Mouse (Mus musculus): Measurements from ENCODE around the gene Gm6034. TPM values are rescaled to one million over a fixed set of nuclear protein-coding genes. Genes with fewer than 3 reads are reported as not detected.
"Not testable (repeated sequence)": the region's sequence is repeated elsewhere in the genome, so short reads cannot be mapped to it uniquely, and the experiment has no call there.

Gene Gm6034
- polyA plus RNA-seq, 1 experiment from 2014 or later: not detected

- WGBS: 95% methylated on average over 7 of the region's 7 CpGs
- H3K27me3 ChIP-seq (ENCODE audit: low read depth, poor library complexity, severe bottlenecking); DNase-seq (ENCODE audit: low spot score); H3K4me3 ChIP-seq; H3K4me1 ChIP-seq; H3K9me3 ChIP-seq (replicated peaks); H3K27ac ChIP-seq: not testable (repeated sequence)
- peaks cover 10% of the 10 kb centered on the region for H3K36me3 ChIP-seq
Observed at GRCm38 (mm10) chr17:36004409-36004808, 38.4 kb upstream of the Gm6034 start.

- no peaks in the 10 kb centered on the region for H3K27me3 ChIP-seq (ENCODE audit: low read depth, poor library complexity, severe bottlenecking)
- no peak overlapping the region for H3K4me3 ChIP-seq
- H3K9me3 ChIP-seq (replicated peaks): no peaks in the 10 kb centered on the region
- DNase-seq (ENCODE audit: low spot score): no peak
- H3K27ac ChIP-seq: no peak overlapping the region
- peaks cover 17% of the 10 kb centered on the region for H3K36me3 ChIP-seq
- 94% methylated on average over 5 of the region's 5 CpGs for WGBS
- H3K4me1 ChIP-seq: no peaks in the 10 kb centered on the region
Observed at GRCm38 (mm10) chr17:36014977-36015376, 27.8 kb upstream of the Gm6034 start.

GRCm38 (mm10) chr17:36017046-36017445 lies 25.7 kb upstream of the Gm6034 start:
- Histone ChIP-seq H3K27me3 (ENCODE audit: low read depth, poor library complexity, severe bottlenecking) (no peaks in the 10 kb centered on the region), H3K36me3 (peaks cover 17% of the 10 kb centered on the region), H3K4me1 (peaks cover 4% of the 10 kb centered on the region), H3K9me3 (replicated peaks) (no peaks in the 10 kb centered on the region), H3K27ac (no peak overlapping the region), H3K4me3 (no peak overlapping the region)
- no peak for DNase-seq (ENCODE audit: low spot score)
- WGBS: 91% methylated on average over 5 of the region's 5 CpGs

DNA sequence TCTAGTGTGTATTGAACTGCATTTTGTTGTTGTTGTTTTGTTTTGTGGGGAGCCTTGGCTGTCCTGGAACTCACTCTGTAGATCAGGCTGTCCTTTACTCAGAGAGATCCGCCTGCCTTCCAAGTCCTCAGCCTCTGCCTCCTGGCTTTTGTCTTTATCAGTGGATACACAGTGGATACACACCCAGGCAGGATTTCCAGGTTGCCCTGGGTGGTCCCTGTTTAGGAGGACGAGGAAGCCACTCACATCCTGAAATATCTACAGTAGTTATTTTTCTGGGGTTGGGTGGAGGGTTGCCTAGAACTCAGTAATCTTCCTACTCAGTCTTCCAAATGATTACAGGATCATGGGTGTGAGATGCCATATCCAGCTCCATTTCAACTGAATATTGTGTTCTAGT lies 23.8 kb upstream of the Gm6034 start:
- Histone ChIP-seq H3K9me3 (replicated peaks) (no peaks in the 10 kb centered on the region), H3K27me3 (ENCODE audit: low read depth, poor library complexity, severe bottlenecking) (no peaks in the 10 kb centered on the region), H3K4me1 (peaks cover 4% of the 10 kb centered on the region), H3K4me3 (no peak overlapping the region), H3K27ac (no peak overlapping the region), H3K36me3 (peaks cover 17% of the 10 kb centered on the region)
- DNase-seq (ENCODE audit: low spot score): no peak
- 76% methylated on average over 2 of the region's 2 CpGs for WGBS

- Histone ChIP-seq H3K27me3 (ENCODE audit: low read depth, poor library complexity, severe bottlenecking) (no peaks in the 10 kb centered on the region), H3K4me3 (no peak overlapping the region), H3K27ac (no peak overlapping the region), H3K4me1 (peaks cover 4% of the 10 kb centered on the region), H3K36me3 (peaks cover 12% of the 10 kb centered on the region), H3K9me3 (replicated peaks) (no peaks in the 10 kb centered on the region)
- 80% methylated on average over 3 of the region's 3 CpGs for WGBS
- no peak for DNase-seq (ENCODE audit: low spot score)
Observed at GRCm38 (mm10) chr17:36019519-36019918, 23.2 kb upstream of the Gm6034 start.

DNA sequence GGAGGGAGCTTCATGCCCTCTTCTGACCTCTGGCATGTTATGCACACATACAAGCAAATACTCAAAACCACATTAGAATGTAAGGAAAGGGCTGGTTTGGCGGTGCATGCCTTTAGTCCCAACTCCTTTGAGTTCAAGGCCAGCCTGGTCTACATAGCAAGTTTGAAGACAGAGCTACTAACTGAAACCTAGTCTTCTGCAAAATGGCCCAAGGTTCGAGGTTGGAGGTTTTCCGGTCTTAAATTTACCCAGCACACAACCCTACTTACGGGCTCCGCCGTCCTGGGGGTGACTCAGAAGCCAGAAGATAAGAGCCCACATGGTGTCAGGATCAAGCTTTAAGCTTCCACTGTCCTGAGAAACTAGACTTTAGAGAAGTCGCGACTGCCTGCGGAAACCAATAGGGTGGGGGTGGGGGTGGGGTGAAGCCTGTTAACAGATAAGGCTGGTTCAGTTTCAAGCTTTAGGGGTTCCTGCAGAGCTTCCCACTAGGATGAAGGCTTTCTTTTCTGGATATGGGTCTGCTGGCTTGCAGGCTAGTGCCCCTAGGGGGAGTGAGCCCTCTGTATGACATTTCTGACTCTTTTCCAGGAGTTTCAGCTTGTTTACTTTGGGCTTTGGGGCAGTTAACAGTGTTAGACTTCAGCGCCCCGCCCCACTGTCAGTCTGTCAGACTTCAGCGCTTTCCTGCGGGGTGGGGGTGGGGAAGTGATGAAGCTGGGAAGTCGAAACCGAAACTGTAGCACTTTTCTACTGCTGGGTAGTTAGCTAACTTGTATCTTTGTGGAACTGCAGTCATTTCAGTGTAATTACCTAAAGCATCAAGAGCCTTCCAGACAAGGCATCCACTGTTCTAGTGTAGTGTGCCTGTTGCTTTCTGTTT lies 22.3 kb upstream of the Gm6034 start, which contains the start of gene H2-T24:
Gene H2-T24 (minus strand): TSS at position 370 of the 883 bp plus-strand sequence.
- Histone ChIP-seq H3K4me1 (peaks cover 4% of the 10 kb centered on the region), H3K36me3 (peaks cover 3% of the 10 kb centered on the region; the same call in 1 of the 2 replicates), H3K27ac (no peak within 1 kb of the TSS), H3K4me3 (no peak within 1 kb of the TSS; the same call in 1 of the 2 replicates), H3K9me3 (replicated peaks) (no peaks in the 10 kb centered on the region), H3K27me3 (ENCODE audit: low read depth, poor library complexity, severe bottlenecking) (no peaks in the 10 kb centered on the region)
- peak; percentile 38 for DNase-seq (ENCODE audit: low spot score)
- WGBS: 41% methylated on average over 15 of the region's 15 CpGs

- 92% methylated on average over 1 of the region's 1 CpGs for WGBS
- no peak for DNase-seq (ENCODE audit: low spot score)
- Histone ChIP-seq H3K9me3 (replicated peaks) (no peaks in the 10 kb centered on the region), H3K4me3 (no peak overlapping the region), H3K27ac (no peak overlapping the region), H3K4me1 (peaks cover 4% of the 10 kb centered on the region), H3K27me3 (ENCODE audit: low read depth, poor library complexity, severe bottlenecking) (no peaks in the 10 kb centered on the region), H3K36me3 (no peaks in the 10 kb centered on the region)
Observed at GRCm38 (mm10) chr17:36021309-36021708, 21.5 kb upstream of the Gm6034 start.

GRCm38 (mm10) chr17:36022098-36022497 lies 20.7 kb upstream of the Gm6034 start:
- no peak for DNase-seq (ENCODE audit: low spot score)
- Histone ChIP-seq H3K27me3 (ENCODE audit: low read depth, poor library complexity, severe bottlenecking) (no peaks in the 10 kb centered on the region), H3K4me3 (no peak overlapping the region), H3K36me3 (no peaks in the 10 kb centered on the region), H3K9me3 (replicated peaks) (no peaks in the 10 kb centered on the region), H3K27ac (no peak overlapping the region), H3K4me1 (peaks cover 4% of the 10 kb centered on the region)
- WGBS: 94% methylated on average over 9 of the region's 9 CpGs

GRCm38 (mm10) chr17:36022922-36023321 lies 19.8 kb upstream of the Gm6034 start:
- WGBS: 88% methylated on average over 6 of the region's 6 CpGs

GRCm38 (mm10) chr17:36023710-36024654 lies 18.8 kb upstream of the Gm6034 start:
- WGBS: 75% methylated on average over 9 of the region's 9 CpGs
- Histone ChIP-seq H3K36me3 (no peaks in the 10 kb centered on the region), H3K27ac (no peak overlapping the region), H3K4me3 (no peak overlapping the region), H3K4me1 (peaks cover 4% of the 10 kb centered on the region), H3K27me3 (ENCODE audit: low read depth, poor library complexity, severe bottlenecking) (no peaks in the 10 kb centered on the region), H3K9me3 (replicated peaks) (no peaks in the 10 kb centered on the region)
- DNase-seq (ENCODE audit: low spot score): no peak

More at GRCm38 (mm10) chr17:36022922-36023321, 19.8 kb upstream of the Gm6034 start:
- Histone ChIP-seq H3K4me3 (no peak overlapping the region), H3K36me3 (no peaks in the 10 kb centered on the region), H3K4me1 (peaks cover 4% of the 10 kb centered on the region), H3K27ac (no peak overlapping the region), H3K9me3 (replicated peaks) (no peaks in the 10 kb centered on the region), H3K27me3 (ENCODE audit: low read depth, poor library complexity, severe bottlenecking) (no peaks in the 10 kb centered on the region)
- DNase-seq (ENCODE audit: low spot score): no peak

DNA sequence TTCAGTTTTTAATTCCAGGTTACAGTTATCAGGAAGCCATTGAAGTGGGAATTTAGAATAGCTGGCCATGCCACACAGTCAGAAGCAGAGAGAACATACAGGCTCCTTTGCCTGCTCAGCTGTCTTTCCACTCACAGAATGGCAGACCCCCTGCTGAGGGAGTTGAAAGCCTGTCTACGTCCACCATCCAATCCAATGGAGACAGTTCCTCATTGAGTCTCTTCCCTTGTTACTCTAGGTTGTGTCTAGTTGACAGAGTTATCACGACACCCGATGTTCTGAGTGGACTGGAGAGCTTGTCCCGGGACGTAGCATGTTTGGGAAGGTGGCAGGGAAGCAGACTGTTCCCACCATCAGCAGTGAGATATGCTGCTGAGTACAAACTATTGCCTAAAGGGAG lies 17.6 kb upstream of the Gm6034 start:
- Histone ChIP-seq H3K4me3 (no peak overlapping the region), H3K9me3 (replicated peaks) (no peaks in the 10 kb centered on the region), H3K36me3 (no peaks in the 10 kb centered on the region), H3K27ac (no peak overlapping the region), H3K27me3 (ENCODE audit: low read depth, poor library complexity, severe bottlenecking) (0 out of 2 replicates have a peak, but pooled peaks cover 2% of the 10 kb centered on the region), H3K4me1 (peaks cover 4% of the 10 kb centered on the region)
- DNase-seq (ENCODE audit: low spot score): no peak
- 78% methylated on average over 5 of the region's 5 CpGs for WGBS

- Histone ChIP-seq H3K36me3 (no peaks in the 10 kb centered on the region), H3K27me3 (ENCODE audit: low read depth, poor library complexity, severe bottlenecking) (peaks cover 9% of the 10 kb centered on the region), H3K4me3 (no peak overlapping the region), H3K4me1 (no peaks in the 10 kb centered on the region), H3K27ac (no peak overlapping the region), H3K9me3 (replicated peaks) (no peaks in the 10 kb centered on the region)
- WGBS: 69% methylated on average over 4 of the region's 4 CpGs
- no peak for DNase-seq (ENCODE audit: low spot score)
Observed at GRCm38 (mm10) chr17:36025901-36026300, 16.9 kb upstream of the Gm6034 start.

DNA sequence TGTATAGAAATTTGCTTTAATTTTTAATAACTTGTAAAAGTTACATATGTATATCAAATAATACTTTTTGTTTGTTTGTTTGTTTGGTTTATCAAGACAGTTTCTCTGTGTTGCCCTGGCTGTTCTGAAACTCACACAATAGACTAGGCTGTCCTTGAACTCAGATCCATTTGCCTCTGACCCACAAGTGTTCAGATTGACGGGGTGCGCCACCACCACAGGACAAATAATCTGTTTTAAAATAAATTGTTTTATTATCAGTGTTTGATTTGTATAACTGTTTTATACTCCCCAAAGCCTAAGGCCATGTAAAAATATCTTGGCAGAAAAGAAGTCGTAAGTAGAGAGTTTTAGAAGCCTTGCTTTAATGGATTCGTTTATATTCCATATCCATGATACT lies 15.1 kb upstream of the Gm6034 start:
- H3K27me3 ChIP-seq (ENCODE audit: low read depth, poor library complexity, severe bottlenecking): peaks cover 26% of the 10 kb centered on the region
- H3K4me3 ChIP-seq: no peak overlapping the region
- 98% methylated on average over 4 of the region's 4 CpGs for WGBS
- H3K27ac ChIP-seq: no peak overlapping the region
- H3K4me1 ChIP-seq: peaks cover 9% of the 10 kb centered on the region
- no peak for DNase-seq (ENCODE audit: low spot score)
- no peaks in the 10 kb centered on the region for H3K36me3 ChIP-seq
- H3K9me3 ChIP-seq (replicated peaks): no peaks in the 10 kb centered on the region

Data from limb, embryonic 10.5 days (tissue).